20 mouse cellular contexts compared by ENCODE assay signal in the genomic region with DNA sequence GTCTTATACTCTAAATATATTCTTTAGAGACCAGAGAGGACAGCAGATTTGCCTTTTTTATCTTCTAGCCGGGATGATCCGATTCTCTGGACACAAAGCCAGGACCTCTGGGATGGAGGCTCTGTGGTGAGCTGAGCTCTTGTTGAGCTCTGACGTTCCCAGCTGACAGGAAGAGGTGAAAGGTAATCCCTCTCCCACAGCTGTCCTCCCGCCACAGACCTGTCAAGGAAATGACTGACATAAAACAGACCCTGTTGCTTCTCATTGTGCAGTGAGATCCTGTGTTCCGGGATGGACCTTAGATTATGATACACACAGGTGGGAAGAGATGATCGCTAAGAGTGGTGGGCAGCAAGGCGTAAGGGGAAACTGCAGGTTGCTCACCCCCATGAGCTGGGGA. TPM values are rescaled to one million over a fixed set of nuclear protein-coding genes. Genes with fewer than 3 reads are reported as not detected.
DNase-seq lines count a peak whose midpoint lies in the region; ATAC-seq and TF ChIP-seq lines count a peak whose summit lies in the region.
"Had no signal": no experiment of that assay in that cellular context is flagged by ENCODE, and none has a peak within 500 bp of the region (broad histone marks: within the 10 kb centered on the region; RNA-seq: fewer than 3 reads in every experiment).

No protein-coding gene starts in this region.

- H3K9me3 ChIP-seq in kidney, embryonic 14.5 days (ENCODE audit: control insufficient read depth, low read length) = no peaks in the 10 kb centered on the region
- no peaks in the 10 kb centered on the region for H3K9me3 ChIP-seq in hindbrain, embryonic 14.5 days (ENCODE audit: control insufficient read depth, low read length)
- H3K9me3 ChIP-seq: embryonic facial prominence, embryonic 12.5 days; megakaryocyte, embryonic 14.5 days had no signal

- ATAC-seq in kidney, embryonic 14.5 days (ENCODE audit: low FRiP score, low TSS enrichment) = peak; percentile 82
- ATAC-seq in hindbrain, embryonic 14.5 days (ENCODE audit: low FRiP score) = no peak
- ATAC-seq in granulocyte monocyte progenitor cell, adult 5-6 weeks (replicated peaks; ENCODE audit: poor library complexity, severe bottlenecking) = no peak
- ATAC-seq: lung, postnatal 0 days had no signal

- TF ChIP-seq POLR2A in heart, adult 2 months (IDR thresholded peaks at IDR 0.05; ENCODE audit: insufficient read depth, low read depth, low read length) = no peak

- DNase-seq in heart, adult 2 months = no peak
- no peak for DNase-seq in heart, postnatal 25 days (ENCODE audit: low spot score)
- no peak for DNase-seq in kidney, adult 18-20 months
- peak; percentile 22 for DNase-seq in 416B (ENCODE audit: low read depth)
- no peak for DNase-seq in hindbrain, embryonic 14.5 days (ENCODE audit: low spot score)
- no peak for DNase-seq in right cerebral cortex, adult 18-20 months
- DNase-seq: cerebellum, postnatal 25 days; gastrocnemius, postnatal 36 days; kidney, adult 11 months; thymus, postnatal 36 days had no signal

- no peak for TF ChIP-seq EP300 in heart, adult 2 months (IDR thresholded peaks at IDR 0.05; ENCODE audit: insufficient read depth, low read depth, low read length)

- no peaks in the 10 kb centered on the region for H3K79me2 ChIP-seq in heart, adult 2 months (replicated peaks; ENCODE audit: control insufficient read depth, insufficient read depth, low read length)

- intact Hi-C loops in heart, adult 2 months (cut with DNase I) = no loop called here
- intact Hi-C loops in heart, postnatal 25 days (cut with DNase I) = no loop called here

- no peak overlapping the region for H3K4me2 ChIP-seq in kidney, embryonic 14.5 days (replicated peaks; ENCODE audit: low read depth, low read length)
- peak overlapping the region; percentile 12; the same call in 1 of the 2 replicates for H3K4me2 ChIP-seq in hindbrain, embryonic 14.5 days (replicated peaks)
- H3K4me2 ChIP-seq: embryonic facial prominence, embryonic 12.5 days had no signal

- WGBS in heart, adult 2 months = 16% methylated on average over 7 of the region's 7 CpGs
- 26% methylated on average over 7 of the region's 7 CpGs for WGBS in kidney, embryonic 14.5 days
- WGBS in hindbrain, embryonic 14.5 days = 53% methylated on average over 7 of the region's 7 CpGs

- H3K4me3 ChIP-seq in heart, adult 2 months = no peak overlapping the region
- H3K4me3 ChIP-seq in kidney, embryonic 14.5 days (ENCODE audit: low read length) = no peak overlapping the region
- H3K4me3 ChIP-seq in hindbrain, embryonic 14.5 days (replicated peaks; ENCODE audit: low read length) = no peak overlapping the region
- H3K4me3 ChIP-seq: embryonic facial prominence, embryonic 12.5 days; layer of hippocampus, adult 2 months; left cerebral cortex, adult 2 months; megakaryocyte, embryonic 14.5 days had no signal

- peaks cover 9% of the 10 kb centered on the region for H3K36me3 ChIP-seq in heart, adult 2 months (ENCODE audit: control insufficient read depth, insufficient read depth, low read length)
- no peaks in the 10 kb centered on the region for H3K36me3 ChIP-seq in kidney, embryonic 14.5 days (ENCODE audit: control insufficient read depth, insufficient read depth, low read length)
- H3K36me3 ChIP-seq in hindbrain, embryonic 14.5 days (replicated peaks; ENCODE audit: control insufficient read depth, insufficient read depth) = no peaks in the 10 kb centered on the region
- H3K36me3 ChIP-seq: embryonic facial prominence, embryonic 12.5 days had no signal

- TF ChIP-seq CTCF in heart, adult 2 months (IDR thresholded peaks at IDR 0.05) = no peak

- H3K9ac ChIP-seq in heart, adult 2 months (ENCODE audit: low read depth, low read length) = no peak overlapping the region
- no peak overlapping the region for H3K9ac ChIP-seq in kidney, embryonic 14.5 days (ENCODE audit: low read depth, low read length)
- no peak overlapping the region for H3K9ac ChIP-seq in hindbrain, embryonic 14.5 days
- H3K9ac ChIP-seq: embryonic facial prominence, embryonic 12.5 days; liver, embryonic 14.5 days had no signal

- H3K4me1 ChIP-seq in heart, adult 2 months (ENCODE audit: control insufficient read depth, insufficient read depth, low read length) = peaks cover 6% of the 10 kb centered on the region
- H3K4me1 ChIP-seq in kidney, embryonic 14.5 days (ENCODE audit: control insufficient read depth, insufficient read depth, low read length) = peaks cover 18% of the 10 kb centered on the region; the same call in 1 of the 2 replicates
- H3K4me1 ChIP-seq in hindbrain, embryonic 14.5 days (replicated peaks; ENCODE audit: control insufficient read depth, insufficient read depth, low read length) = no peaks in the 10 kb centered on the region
- H3K4me1 ChIP-seq: embryonic facial prominence, embryonic 12.5 days; megakaryocyte, embryonic 14.5 days had no signal

- H3K27ac ChIP-seq in heart, adult 2 months = peak overlapping the region; percentile 36
- no peak overlapping the region for H3K27ac ChIP-seq in kidney, embryonic 14.5 days (ENCODE audit: low read depth, low read length)
- 0 out of 2 replicates have a peak overlapping the region, but pooled peaks have one; percentile 14 for H3K27ac ChIP-seq in hindbrain, embryonic 14.5 days
- H3K27ac ChIP-seq: embryonic facial prominence, embryonic 12.5 days; layer of hippocampus, adult 2 months; left cerebral cortex, adult 2 months; liver, embryonic 14.5 days had no signal

- H3K27me3 ChIP-seq in heart, adult 2 months (ENCODE audit: control insufficient read depth, insufficient read depth, low read length) = no peaks in the 10 kb centered on the region
- H3K27me3 ChIP-seq in kidney, embryonic 14.5 days (ENCODE audit: control insufficient read depth, insufficient read depth, low read length) = no peaks in the 10 kb centered on the region
- H3K27me3 ChIP-seq in hindbrain, embryonic 14.5 days (ENCODE audit: control insufficient read depth, insufficient read depth, low read length) = no peaks in the 10 kb centered on the region
- H3K27me3 ChIP-seq: embryonic facial prominence, embryonic 12.5 days; megakaryocyte, embryonic 14.5 days had no signal

RNA-seq across cellular contexts. Expression of gene Ednrb, which starts 9.6 kb away (rescaled TPM):
- total RNA-seq in heart, adult 2 months (2021) = 10 to 100 TPM; 16.3 to 18.6 TPM
- 8.0 and 9.2 TPM in 2 replicates for polyA plus RNA-seq in heart, adult 2 months (2012; rRNA removed)
- 10 to 100 TPM; 15.9 to 20.4 TPM for total RNA-seq in heart, postnatal 25 days (2021)
- 25.7 and 37.5 TPM in 2 replicates for polyA plus RNA-seq in kidney, embryonic 14.5 days (2014; fragmentation: Nextera tagmentation; extraction: Ambion mirVana)
- polyA plus RNA-seq in hindbrain, embryonic 14.5 days (2014; fragmentation: Nextera tagmentation; extraction: Ambion mirVana) = 135 and 151 TPM in 2 replicates
- 0.60 and 3.1 TPM in 2 replicates for total RNA-seq in granulocyte monocyte progenitor cell, adult 5-6 weeks (2014; fragmentation: Nextera tagmentation)
- total RNA-seq in granulocyte monocyte progenitor cell, adult 5-6 weeks (2017) = 0.34 and 0.93 TPM in 2 replicates
- total RNA-seq: neutrophil, adult 5-6 weeks had no signal
- polyA plus RNA-seq: C2C12 had no signal

Comparison
In these comparisons a context has a peak if more than half of its experiments do, and no peak if none do; other contexts are left out.
1. RNA of gene Ednrb, which starts 9.6 kb away (total RNA-seq): 15.9 to 20.4 TPM in heart, postnatal 25 days and 16.3 to 18.6 TPM in heart, adult 2 months; 0.34 to 3.1 TPM in granulocyte monocyte progenitor cell, adult 5-6 weeks; every median in the first group is over 4 times any median in the second.